Mouse (Mus musculus) common myeloid progenitor, adult 5-6 weeks (primary cell): ENCODE results near the gene Obsl1. TPM values are rescaled to one million over a fixed set of nuclear protein-coding genes. Genes with fewer than 3 reads are reported as not detected.

Experiments used
- ATAC-seq: replicated peaks from 2 replicates; pipeline ENCODE4 v1.8.0; 2016; ENCODE audit warnings: low read depth, mild to moderate bottlenecking, moderate TSS enrichment, inconsistent platforms; ENCODE audit not compliant: poor library complexity, severe bottlenecking
- total RNA-seq: library from RNA; stranded (forward); fragments of 200-1000, 187-1606 nt; gene quantifications from 2 replicates; pipeline ENCODE4 v1.2.3, GENCODE M21; 2017

The Obsl1 gene
- total RNA-seq, 1 experiment from 2014 or later: 2.7 TPM

DNA sequence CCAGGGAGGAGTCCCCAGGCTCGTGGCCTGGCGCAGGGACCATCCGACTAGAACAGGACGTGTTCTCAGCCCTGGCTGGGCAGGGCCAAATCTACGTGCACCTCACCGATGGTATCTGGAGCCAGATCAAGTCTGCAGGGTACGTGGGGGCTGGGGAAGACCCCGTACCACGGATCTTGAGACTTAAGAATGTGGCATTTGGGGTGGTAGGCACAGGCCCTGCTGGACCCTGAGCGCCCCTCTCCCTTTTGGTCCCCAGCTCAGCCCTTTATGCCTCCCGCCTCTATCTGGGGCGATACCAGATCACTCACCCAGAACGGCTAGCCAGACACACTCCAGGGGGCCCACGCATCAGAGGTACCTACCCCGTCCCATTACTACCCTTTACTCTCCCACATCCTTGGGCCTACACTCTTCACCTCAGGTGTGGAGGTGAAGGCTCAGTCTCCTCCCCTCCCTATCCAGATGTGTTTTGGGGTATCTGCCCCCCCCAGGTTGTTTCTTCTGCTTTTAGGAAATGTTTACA is 64.7 kb downstream of the Obsl1 start:
- ATAC-seq: no peak

DNA sequence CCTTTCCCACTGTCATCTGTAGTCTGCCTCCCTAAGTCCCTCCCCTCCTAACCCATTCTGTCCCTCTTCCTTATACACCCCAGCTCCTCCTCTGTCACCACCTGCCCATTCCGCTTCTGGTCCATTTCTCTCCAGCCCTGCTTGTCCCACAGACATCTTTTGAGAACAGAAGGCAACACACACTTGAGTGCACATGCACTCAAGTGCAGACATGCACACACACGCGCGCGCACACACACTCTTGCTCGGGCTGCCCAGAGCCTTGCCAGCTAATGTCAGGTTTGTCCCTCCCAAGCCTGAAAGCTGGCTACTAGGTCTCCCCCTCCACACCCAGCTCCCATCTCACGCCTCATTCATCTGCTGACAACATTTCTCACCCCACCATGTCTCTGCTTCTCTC is 65.6 kb downstream of the Obsl1 start:
- no peak for ATAC-seq

DNA sequence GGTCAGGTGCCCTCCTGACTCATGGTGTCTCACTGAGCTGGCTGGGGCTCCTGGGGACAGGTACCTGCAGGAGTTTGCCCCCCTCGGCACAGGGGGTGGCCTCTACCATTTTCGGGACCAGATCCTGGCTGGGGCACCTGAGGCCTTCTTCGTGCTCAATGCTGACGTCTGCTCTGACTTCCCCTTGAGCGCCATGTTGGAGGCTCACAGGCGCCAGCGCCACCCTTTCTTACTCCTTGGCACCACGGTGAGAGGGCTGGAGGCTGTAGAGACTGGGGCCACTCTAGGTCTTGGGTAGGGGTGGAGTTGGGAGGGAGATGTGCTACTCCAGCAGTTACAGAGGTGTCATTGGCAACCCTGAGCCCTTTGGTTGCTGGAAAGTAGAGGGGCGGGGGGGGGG is 67.5 kb downstream of the Obsl1 start:
- ATAC-seq: no peak

DNA sequence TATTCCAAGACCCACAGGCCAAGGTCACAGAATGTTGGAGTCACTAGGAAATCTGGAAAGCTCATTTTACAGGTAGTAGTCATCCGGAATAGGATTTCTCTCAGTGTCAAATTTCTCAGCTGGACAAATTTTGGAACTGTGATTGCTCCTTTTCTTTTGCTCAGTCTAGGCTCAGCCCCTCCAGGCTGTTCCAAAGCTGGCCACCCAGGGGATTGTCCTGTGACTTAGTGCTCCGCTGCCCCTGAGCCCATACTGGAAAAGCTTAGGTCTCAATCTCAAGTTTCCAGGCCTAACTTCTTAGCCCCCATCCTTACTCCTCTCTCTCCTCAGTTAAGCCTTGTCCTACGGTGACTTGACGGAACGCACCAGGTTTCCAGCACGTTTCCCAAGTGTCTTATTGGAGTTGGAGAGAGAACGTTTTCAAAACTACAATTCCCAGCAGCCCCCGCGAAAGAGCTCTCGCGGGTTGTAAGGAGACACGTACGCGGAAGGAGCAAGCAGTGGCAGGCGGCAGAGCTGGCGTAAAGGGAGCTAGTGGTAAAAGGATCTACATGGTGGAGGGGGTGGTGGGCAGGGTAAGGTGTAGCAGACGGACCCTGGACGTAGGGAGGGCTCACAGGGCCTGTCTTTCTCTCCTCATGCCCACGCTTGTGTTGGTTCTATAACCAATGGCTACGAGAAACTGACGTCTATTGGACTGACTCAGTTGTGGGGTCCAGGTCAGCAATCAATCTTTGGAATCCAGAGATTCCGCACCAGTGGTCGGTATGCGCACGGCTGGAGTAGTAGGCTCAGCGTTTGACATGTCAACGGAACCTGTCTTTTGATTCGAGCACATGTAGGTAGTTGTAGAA is 70.5 kb downstream of the Obsl1 start, which contains the start of gene Gmppa:
Gene Gmppa, plus strand, starts transcription at position 456 of the 854 bp plus-strand sequence.
- ATAC-seq: peak; percentile 93

Other genes starting within 250 kb of the Obsl1 start
- 0.14 TPM in 1 of 2 replicates, not detected in the other for gene Ptprn, start 241.9 kb downstream of the Obsl1 start, total RNA-seq
- gene Resp18, start 228.0 kb downstream of the Obsl1 start, total RNA-seq: not detected in 2 replicates
- gene Dnpep, start 188.5 kb downstream of the Obsl1 start, total RNA-seq: 28.7 and 37.5 TPM in 2 replicates
- gene Des, start 146.1 kb downstream of the Obsl1 start, total RNA-seq: not detected in 2 replicates
- gene Speg, start 131.2 kb downstream of the Obsl1 start, total RNA-seq: not detected in 2 replicates
- 61.7 and 73.9 TPM in 2 replicates for gene Gmppa, start 70.5 kb downstream of the Obsl1 start, total RNA-seq
- gene Asic4, start 56.0 kb downstream of the Obsl1 start, total RNA-seq: not detected in 2 replicates
- gene Chpf, start 27.1 kb downstream of the Obsl1 start, total RNA-seq: 0.92 and 2.1 TPM in 2 replicates
- 0.32 TPM in 1 of 2 replicates, not detected in the other for gene Tmem198, start 26.9 kb downstream of the Obsl1 start, total RNA-seq
- not detected in 2 replicates for gene Inha, start 625 bp upstream of the Obsl1 start, total RNA-seq
- gene Stk11ip, start 15.1 kb upstream of the Obsl1 start, total RNA-seq: 15.1 and 19.5 TPM in 2 replicates
- under 0.01 TPM in 1 of 2 replicates, not detected in the other for gene Slc4a3, start 39.8 kb upstream of the Obsl1 start, total RNA-seq